Mouse (Mus musculus) heart, adult 8-10 months (tissue): ENCODE measurements around the gene Cit. TPM values are rescaled to one million over a fixed set of nuclear protein-coding genes. Genes with fewer than 3 reads are reported as not detected.

Experiments used
- DNase-seq: peaks from one replicate; pipeline ENCODE4 v3.0.0; 2022; ENCODE audit warnings: low spot score
- total RNA-seq, 4 experiments: library from RNA; stranded (reverse); gene quantifications; 2 replicates each; pipeline ENCODE4 v1.2.4; 2022

Cit gene
- total RNA-seq, 4 experiments from 2014 or later, result 1.1 to 1.6 (median 1.3) TPM

DNA sequence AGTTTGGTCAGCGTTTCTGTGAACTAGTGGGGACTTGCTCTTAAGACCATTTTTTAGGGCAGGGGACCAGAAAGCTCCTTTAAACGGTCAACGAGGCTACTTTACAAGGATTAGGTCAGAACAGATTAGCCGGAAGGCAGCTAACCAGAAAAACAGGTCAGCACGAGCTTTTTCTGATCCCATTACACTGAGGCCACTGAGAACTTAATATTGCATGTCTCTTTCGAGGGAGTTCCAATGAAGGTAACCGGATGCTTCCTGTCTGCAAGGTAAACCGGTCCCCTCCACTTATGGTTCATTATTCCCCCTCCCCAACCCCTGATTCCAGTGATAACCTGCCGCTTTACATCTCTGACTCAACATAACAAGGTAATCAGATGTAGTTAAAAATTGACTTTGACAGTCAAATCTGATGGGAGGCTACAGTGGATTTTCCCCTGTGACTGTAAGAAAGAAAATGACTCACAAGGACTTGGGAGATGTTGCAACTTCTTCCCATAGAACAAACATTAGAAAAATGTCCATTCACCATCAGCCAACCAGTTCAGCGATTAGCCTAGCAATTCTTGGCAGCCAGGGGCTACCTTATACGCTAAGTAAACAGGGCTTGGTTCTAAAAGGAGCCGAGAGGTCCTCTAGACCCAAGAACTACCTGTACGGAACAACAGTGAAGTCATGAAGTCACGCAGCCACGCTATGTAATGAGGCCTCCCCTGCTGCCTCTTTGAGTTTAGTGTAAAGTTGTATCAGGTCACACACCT lies 164.2 kb downstream of the Cit start:
- DNase-seq, result no peak

DNA sequence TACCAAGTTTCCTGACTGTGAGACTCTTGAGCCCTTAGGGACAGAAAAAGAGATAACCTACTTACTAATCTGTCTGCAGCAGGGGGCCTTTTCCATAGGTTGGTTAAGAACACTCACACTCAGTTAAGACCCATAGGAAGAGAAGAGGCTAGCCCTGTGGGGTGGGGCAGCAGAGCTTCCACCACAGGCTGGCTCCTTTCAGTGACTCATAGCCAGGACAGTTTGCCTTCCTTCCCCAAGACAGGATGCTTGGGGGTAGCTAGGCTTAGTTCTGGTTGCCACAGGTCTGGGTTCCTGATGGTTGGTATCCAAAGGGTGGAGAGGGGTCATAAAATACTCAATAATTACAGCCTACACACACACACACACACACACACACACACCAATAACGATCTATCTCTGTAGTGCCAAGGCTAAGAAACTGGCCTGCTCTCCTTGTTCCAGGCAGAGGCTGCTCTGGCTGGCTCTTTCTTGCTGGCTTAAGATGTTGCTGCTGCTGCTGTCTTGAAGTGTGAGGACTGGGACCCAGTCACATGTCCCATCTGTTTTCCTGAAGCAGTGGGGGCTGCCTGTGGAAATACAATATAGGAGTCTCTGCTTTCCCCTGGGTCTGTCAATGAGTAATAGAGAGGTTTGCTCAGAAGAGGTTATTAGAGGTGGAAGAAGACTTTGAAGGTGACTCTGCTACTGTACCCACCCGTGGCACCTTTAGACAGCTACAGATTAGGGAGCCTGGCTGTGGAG lies 165.0 kb downstream of the Cit start:
- no peak for DNase-seq

- no peak for DNase-seq
These were observed 166.6 kb downstream of the Cit start for GRCm38 (mm10) chr5:116011700-116012099.

- no peak for DNase-seq
These were observed 167.4 kb downstream of the Cit start for GRCm38 (mm10) chr5:116012503-116012902.

GRCm38 (mm10) chr5:116013821-116014220 lies 168.7 kb downstream of the Cit start:
- no peak for DNase-seq

GRCm38 (mm10) chr5:116014237-116014636 lies 169.2 kb downstream of the Cit start:
- no peak for DNase-seq

GRCm38 (mm10) chr5:116016542-116016941 lies 171.5 kb downstream of the Cit start:
- no peak for DNase-seq

DNA sequence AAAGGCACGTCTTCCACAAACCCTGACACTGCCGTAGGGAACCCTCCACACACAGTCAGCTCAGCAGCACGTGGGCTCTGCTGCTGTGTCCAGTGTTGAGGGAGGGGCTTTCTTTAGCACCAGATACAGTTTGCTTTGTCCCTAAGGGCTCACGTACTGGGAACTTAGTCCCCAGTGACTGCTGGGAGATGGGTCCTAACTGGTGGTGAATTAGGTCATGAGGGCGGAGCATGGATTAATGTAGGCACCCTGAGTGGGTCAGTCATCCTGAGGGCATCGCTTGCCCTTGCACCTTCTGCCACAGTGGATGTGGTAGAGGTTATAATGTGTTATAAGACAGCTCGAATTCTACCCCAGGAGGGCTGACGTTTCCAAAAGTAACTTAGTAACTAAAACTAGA lies 172.3 kb downstream of the Cit start:
- DNase-seq, result no peak

DNA sequence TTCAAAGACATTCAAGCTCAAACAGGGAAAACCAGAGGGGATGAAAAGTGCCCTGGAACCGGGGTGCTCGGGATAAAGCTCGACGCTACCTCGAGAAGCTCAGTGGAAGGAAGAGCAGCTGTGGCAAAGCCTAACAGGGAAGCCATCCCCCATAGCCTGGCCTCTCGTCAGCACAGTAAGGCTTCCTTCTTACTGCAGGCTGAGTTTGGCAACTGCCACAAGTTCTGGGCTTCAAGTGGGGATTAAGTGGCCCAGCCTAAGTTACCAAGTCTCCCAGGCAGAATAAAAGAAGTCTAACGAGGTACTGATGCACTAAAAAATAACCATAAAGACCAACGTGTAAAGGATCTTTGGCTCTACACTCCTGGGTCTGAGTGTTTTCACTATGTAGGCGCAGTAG lies 173.1 kb downstream of the Cit start:
- no peak for DNase-seq

DNA sequence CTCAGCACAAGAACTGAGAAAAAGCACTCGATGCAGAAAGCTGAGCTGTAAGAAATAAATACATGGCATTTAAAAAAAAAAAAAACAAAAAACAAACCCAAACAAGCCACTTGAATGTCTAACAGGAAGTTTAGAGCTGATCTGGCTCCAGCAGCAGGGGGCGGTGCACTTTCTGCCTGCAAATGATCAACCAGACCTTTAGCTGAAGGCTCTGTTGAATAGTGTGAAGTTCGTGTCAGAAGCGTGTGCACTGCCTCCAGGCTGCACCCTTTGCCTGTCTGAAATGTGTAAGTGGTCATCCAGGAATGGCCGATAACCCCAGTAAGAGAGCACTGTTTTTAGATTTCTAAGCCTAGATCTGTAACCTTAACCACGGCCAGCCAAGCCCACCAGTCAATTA lies 173.7 kb downstream of the Cit start:
- no peak for DNase-seq

- peak; percentile 66 for DNase-seq
These were observed 174.3 kb downstream of the Cit start for GRCm38 (mm10) chr5:116019371-116019770.

- DNase-seq, result no peak
These were observed 176.5 kb downstream of the Cit start for GRCm38 (mm10) chr5:116021552-116021951.

GRCm38 (mm10) chr5:116022131-116022530 lies 177.1 kb downstream of the Cit start:
- DNase-seq, result no peak

GRCm38 (mm10) chr5:116022658-116023200 lies 177.7 kb downstream of the Cit start:
- DNase-seq, result no peak

DNA sequence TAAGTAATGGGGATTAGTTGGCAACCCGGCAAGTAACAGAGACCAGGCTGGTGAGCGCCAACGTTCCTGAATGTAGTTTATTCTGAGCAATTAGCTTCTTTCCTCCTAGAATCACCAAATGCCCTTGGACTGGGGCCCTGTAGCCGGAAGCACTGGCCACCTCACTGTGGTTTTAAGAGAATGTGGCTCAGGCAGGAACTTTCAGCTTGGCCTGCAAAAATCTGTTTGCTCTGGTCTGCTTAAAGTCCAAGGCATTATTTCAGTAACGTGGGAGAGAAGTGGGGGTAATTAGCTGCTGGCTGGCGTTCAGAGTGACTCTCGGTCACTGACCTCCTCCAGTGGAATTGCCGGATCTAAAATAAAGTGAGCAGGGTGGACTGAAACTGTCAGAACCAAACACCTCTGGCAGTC lies 178.2 kb downstream of the Cit start:
- no peak for DNase-seq

DNA sequence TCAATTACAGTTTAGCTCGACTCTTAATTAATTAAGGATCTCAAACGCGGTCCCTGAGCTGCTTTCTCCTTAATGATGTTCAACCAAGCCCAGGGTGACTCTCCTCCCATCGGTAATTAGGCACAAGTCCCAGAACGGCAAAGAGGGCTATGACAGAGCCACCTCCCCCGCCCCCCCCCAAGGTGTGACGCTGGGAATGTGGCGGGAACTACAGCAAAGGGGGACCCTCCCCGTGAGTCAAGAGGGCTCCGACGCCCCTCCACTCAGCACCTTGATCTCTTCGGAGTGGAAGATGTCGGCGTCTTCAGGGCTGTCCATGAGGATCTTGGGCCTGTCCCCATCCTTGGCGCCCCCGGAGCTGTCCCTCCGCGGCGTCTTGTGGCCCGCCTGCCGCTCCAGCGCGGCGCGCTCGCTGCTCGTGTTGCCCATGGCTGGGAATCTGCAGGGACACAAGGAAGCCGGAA lies 178.8 kb downstream of the Cit start:
- DNase-seq, result no peak

DNA sequence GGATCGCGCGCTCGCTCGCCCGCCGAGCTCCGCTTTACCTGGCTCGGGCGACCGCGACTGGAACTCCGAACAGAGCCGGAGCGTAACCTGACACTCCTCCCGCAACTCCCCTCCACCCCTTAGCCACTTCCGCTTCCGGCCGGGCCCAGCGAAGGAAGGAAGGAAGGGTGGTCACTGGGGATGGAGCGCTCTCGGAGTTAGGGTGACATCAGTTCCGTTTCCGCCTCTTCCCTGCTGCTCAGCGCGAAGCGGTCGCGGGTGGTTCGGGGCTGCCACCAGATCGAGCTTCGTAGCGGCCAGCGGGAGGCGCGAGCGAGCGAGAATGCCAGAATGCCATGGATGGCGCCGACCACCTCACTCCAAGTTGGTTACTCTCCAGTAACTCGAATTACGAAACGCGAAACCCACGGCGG lies 179.3 kb downstream of the Cit start, which contains the start of gene Prkab1:
Gene Prkab1 (minus strand): TSS at position 182 of the 413 bp plus-strand sequence.
- peak; percentile 96 for DNase-seq

- no peak for DNase-seq
These were observed 181.0 kb downstream of the Cit start for GRCm38 (mm10) chr5:116026107-116026506.

- no peak for DNase-seq
These were observed 181.5 kb downstream of the Cit start for GRCm38 (mm10) chr5:116026561-116026960.

GRCm38 (mm10) chr5:116029071-116029470 lies 184.0 kb downstream of the Cit start:
- DNase-seq, result no peak

GRCm38 (mm10) chr5:116030566-116031189 lies 185.6 kb downstream of the Cit start:
- DNase-seq, result no peak

- DNase-seq, result peak; percentile 53
These were observed 186.1 kb downstream of the Cit start for GRCm38 (mm10) chr5:116031190-116031577.
